Mouse (Mus musculus): ENCODE measurements around the gene Camta1.

GRCm38 (mm10) chr4:151202891-151203290, 658.8 kb downstream of the Camta1 start:
- TF ChIP-seq TAL1 (IDR thresholded peaks at IDR 0.05; ENCODE audit: low read length) (no peak), GATA1 (IDR thresholded peaks at IDR 0.05; ENCODE audit: low read length) (no peak)
